Mouse (Mus musculus) erythroblast, embryonic 14.5 days (primary cell): Measurements from ENCODE around the gene Bcl2.

Experiments used
- GATA1 ChIP-seq: IDR thresholded peaks from 2 replicates; pipeline ENCODE4 v1.6.1; 2012; ENCODE audit warnings: low read length, inconsistent platforms, mixed read lengths
- TAL1 ChIP-seq: IDR thresholded peaks from 3 replicates; pipeline ENCODE4 v1.6.1; 2012; ENCODE audit warnings: low read length, inconsistent platforms, mixed read lengths

DNA sequence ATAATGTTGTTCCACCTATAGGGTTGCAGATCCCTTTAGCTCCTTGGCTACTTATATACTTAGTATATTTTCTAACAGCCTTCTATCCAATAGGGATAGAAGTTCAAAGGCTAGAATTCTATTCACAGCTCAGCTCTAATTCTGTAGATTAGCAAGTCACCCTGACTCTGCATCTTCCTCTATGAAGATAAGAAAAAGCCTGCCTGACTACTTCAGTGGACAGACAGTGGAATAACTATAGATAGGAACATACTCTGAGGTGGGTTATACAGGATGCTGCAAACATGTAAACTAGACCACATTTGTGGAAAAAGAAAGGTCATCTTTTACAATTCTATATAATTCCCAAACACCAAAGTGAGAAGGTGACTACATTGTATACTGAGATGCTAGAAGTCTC, 21.5 kb downstream of the Bcl2 start:
- TF ChIP-seq GATA1 = no peak
- TF ChIP-seq TAL1 = no peak
